Mouse (Mus musculus): ENCODE measurements around the gene Gm15517.
A peak's percentile ranks its signal among the peaks of the same experiment; 100 is the strongest.
"Not testable (repeated sequence)": the region's sequence is repeated elsewhere in the genome, so short reads cannot be mapped to it uniquely, and the experiment has no call there.

The Gm15517 gene

DNA sequence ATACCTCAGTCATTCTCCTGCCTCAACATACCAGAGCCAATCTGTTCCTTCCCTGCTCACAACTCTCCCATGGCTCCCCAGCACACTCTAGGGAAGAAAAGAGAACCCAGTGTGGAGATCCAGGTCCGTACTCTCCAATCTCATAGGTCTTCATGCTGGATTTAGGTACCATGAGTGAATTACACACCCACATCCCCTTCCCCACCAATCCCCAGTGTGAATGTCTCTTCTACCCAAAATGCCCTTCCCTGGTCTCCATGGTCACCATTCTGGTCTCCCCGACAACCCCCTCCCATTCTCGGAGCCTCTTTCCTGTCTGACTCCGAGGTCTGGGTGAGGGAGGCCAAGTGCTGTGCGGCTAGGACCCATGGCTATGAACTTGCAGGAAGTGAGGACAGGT, at the start of gene Gm15517:
Gm15517 (plus strand) TSS at position 301 of the 400 bp plus-strand sequence.
- no peak for DNase-seq (ENCODE audit: low spot score)

DNA sequence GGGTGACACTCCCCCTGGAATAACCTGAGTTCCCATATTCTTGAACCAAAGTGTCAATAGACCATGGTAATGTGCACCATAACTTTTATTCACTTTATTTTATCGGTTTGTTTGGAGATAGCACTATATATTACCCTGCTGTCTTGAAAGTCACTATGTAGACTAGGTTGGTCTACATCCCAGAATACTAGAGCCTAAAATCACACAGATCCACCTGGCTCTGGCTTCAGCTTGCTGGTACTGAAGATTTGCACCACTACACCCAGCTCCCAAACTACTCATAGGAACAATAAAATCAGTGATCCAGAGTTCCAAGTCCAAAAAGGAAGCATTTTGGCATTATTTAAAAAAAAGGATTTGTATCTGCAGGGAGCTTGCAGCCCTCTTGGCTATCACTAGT, 45.6 kb upstream of the Gm15517 start, which contains the start of gene Klk1b5:
Klk1b5 (plus strand) TSS at position 301 of the 400 bp plus-strand sequence.
- DNase-seq (ENCODE audit: low spot score) = no peak

DNA sequence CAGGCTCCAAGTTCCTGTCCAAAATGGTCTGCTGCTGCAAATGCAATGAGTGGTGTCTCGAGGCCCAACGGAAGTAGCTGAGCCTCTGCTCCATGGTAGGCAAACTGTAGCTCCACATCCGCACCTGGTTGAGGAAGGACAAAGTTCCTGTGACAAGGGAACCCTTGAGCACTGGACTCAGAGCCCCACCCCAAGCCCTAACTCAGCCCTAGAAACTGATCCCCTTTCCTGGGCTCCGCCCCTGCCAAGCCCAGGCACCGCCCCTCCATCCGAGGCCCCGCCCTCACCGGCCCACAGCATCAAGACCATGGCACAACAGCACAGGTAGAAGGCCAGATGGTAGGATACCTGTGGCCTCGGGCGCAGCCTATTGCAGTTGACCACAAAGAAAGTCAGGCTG, 39.6 kb upstream of the Gm15517 start:
- not testable (repeated sequence) for DNase-seq (ENCODE audit: low spot score)

DNA sequence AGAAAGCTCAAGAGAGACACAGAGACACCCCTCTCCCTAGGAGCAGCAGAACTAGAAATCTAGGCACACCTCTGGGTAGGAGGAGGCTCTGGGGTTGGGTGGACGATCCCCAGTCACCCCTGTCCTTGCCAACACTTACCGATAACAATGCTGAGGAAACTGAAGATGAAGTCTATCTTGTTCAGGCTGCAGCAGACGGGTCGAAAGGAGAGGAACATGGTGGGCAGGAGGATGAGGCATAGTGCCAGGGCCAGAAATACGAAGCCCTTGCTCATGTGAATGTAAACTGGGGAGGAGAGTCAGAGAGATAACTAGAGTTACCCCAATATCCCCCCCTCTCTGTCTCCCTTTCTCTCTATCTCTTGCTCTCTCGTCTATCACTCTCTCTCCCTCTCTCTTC, 38.9 kb upstream of the Gm15517 start:
- not testable (repeated sequence) for DNase-seq (ENCODE audit: low spot score)

DNA sequence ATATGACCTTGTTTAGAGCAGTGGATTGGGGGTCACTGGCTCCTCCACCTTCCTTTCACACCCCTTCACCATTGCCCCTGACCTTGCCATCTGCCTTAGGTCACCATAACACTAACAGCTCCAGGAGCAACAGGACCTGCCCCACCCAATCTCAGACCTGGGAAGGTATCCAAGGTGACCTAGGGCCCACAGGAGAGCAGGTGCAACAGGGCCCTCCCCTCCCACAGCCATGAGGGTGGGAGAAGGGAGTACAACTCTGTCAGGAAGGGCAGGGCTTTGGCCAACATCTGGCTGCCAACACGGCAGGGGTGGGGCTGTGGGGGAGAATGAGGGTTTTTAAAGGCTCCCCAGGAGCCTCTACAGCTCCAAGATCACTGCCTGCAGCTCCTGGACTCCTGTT, 36.2 kb upstream of the Gm15517 start, which contains the start of gene Klk1:
Klk1 (plus strand) TSS at position 285 of the 400 bp plus-strand sequence.
- no peak for DNase-seq (ENCODE audit: low spot score)

DNA sequence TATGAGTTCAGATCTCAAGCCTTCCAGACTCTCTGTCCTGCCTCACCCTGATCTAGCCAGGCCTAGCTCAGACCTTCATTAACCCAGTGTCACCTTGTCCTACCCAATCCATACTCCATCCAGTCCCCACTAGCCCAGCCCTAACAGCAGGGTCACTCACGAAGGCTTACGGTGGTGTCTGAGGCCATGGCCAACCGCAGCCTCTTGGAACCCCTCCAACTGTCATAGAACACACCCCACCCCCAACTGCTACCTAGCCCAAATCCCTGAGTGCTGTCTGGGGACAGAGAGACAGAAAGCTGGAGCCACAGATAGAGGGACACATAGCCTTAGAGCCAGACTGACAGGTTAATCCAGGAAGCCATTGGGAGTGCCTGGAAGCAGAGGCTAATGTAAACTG, 25.3 kb upstream of the Gm15517 start, which contains the start of gene Gm36864:
Gm36864 (plus strand) TSS at position 269 of the 400 bp plus-strand sequence.
- no peak for DNase-seq (ENCODE audit: low spot score)

DNA sequence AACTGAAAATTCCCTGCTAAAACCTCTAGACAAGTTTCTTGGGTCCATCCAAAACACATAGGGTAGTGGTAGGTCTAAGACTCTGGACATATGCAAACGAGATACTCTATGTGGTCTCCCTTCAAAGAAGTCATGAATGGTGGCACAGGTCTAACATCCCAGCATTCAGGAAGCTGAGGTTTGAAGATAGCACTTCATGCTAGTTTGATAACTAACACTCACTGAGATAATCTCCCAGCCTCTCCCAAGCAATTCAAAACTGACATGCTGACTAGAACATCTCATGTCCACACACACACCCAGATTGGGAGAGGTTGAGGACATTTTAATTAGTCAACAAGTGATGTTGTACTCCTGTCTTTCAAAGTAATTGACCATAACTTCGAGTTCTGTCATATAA, 21.3 kb upstream of the Gm15517 start:
- no peak for DNase-seq (ENCODE audit: low spot score)

DNA sequence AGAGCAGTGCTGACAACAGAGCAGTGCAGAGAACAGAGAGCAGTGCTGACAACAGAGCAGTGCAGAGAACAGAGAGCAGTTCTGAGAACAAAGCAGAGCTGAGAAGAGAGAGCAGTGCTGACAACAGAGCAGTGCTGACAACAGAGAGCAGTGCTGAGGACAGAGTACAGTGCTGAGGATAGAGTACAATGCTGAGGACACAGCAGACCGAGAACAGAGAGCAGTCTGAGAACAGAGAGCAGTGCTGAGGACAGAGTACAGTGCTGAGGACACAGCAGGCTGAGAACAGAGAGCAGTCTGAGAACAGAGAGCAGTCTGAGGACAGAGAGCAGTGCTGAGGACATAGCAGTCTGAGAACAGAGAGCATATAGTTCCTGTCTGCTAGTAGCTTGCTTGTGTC, 20.5 kb upstream of the Gm15517 start:
- no peak for DNase-seq (ENCODE audit: low spot score)

DNA sequence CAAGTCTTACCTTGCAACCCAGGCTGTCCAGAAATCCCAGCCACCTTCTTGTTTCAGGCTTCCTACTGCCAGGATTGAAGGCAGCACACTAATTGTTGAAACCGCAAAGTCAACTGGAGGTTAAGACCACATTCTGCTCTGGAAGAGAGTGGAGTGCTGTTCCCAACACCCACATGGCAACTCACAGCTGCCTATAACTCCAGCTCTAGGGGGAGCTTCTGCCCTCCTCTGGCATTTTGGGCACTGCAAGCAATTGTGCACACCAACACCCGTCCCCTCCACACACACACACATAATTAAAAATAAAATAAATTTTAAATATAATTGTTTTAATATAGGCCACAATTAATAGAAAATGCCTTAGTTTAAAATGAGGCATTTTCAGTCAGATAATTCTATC, 20.1 kb upstream of the Gm15517 start:
- no peak for DNase-seq (ENCODE audit: low spot score)

DNA sequence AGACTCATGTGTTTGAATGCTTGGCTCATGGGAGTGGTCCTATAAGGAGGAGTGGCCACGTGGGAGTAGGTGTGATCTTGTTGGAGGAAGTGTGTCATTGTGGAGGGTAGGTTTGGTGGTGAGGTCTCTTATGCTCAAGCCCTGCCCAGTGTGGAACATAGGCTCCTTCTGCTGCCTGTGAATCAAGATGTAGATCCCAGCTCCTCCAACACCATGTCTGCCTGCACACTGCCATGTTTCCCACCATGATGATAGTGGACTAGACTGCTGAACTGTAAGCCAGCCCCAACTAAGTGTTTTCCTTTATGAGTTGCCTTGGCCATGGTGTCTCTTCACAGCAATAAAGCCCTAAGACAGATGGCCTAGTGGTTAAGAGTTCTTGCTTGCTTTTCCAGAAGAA, 17.2 kb upstream of the Gm15517 start:
- no peak for DNase-seq (ENCODE audit: low spot score)

DNA sequence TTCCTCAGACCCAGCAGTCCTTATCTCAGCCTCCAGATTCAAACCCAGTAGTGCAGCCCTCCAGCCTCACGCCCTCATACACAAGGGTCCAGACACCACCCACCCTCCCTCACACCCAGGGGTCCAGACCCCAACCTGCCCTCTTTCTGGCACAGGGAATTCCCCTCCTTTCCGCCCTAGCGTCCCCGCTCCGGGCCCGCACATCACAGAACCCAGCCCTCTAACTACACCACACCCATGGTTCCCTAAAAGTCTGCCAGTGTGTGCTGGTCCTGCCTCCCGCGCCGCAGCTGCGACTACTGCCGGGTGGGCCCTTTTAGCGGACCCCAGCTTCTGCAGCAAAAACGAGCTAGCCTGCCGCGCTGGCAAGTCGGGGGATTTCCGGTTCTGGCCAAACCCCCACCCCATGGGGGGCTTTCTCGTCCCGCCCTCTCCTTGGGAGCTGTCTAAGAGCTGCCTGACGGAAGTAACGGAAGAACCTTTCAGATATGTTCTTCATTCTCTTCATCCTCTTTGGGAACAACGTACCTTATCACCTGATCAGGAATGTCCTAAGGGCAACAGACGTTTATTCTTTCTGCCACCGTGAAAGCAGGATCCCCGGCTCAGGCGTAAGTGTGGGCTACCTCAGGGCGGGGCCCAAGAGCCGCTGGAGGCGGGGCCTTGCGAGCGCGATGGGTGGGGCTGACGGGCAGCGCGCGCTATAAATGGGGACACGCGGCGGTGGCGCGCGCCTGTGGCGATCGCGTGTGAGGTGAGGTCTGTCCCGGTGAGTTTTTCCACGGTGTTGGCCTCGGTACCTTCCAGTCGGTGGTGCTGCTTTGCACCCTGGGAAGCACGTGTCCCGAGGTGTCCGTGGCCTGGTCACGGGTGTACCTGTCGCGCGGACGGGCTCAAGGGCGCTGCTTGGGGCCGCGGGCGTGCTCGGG, 14.9 kb upstream of the Gm15517 start, which contains the start of the genes 1700028J19Rik and 2410002F23Rik:
1700028J19Rik (minus strand) TSS at position 641 of the 929 bp plus-strand sequence.
2410002F23Rik (plus strand) TSS at position 668 of the 929 bp plus-strand sequence.
- peak; percentile 86 for DNase-seq (ENCODE audit: low spot score)

DNA sequence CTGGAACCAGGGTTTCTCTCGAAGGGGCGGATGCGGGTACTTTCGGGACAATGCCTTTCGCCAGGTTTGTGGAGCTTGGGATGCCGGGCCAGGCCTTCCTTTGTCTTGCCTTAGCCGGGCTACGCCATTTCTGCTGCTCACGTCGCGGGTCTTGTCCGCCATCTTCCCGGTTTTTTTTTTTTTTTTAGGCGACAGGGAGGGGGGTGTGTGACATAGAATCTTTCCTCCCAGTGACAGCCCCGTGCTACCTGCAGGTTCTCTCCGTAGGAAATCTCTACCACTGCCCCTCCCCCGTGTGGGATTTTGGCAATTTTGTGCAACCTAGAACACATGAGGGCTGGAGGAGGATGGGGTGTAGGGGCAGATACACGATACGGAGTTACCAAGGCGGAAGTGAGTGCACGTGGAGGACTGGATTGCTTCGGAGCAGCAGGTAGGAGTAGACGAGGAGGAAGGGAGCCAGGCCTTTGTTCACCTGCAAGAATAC, 14.2 kb upstream of the Gm15517 start:
- DNase-seq (ENCODE audit: low spot score) = peak; percentile 34

DNA sequence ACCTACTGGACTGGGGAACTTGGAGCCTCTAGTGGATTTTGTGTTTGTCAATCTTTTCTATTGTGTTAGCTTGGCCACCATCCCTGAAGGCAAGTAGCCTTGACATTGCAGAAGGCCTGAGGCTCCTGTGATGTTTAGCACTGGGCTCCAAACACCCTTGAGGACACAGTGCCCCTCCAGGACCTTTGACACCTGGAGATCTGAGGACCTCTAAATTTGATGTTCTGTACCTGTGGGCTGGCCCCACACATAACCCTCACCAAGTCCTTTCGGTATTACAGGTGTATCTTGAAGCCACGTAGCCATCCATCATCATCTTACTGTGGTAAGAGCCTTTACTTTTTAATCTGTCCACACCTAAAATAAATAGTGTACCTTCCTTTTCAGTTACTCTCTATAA, 13.3 kb upstream of the Gm15517 start:
- DNase-seq (ENCODE audit: low spot score) = no peak

DNA sequence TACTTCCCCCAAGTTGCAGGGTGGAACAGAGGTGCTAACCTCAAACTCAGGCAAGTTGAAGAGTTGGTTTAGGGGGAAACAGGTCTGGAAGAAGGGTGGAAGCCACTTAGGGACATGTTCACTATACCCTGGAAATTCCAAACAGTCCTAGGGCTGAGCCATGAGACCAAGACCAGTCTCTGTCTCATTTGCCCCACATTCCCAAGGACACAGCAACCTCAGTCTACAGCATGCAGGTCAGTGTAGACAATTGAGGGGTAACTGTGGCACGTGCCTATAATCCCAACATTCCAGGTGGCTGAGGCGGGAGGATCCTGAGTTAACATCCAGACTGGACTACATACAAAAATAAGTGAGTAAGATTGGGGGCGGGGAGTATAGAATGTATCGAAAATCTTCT, 12.0 kb upstream of the Gm15517 start:
- no peak for DNase-seq (ENCODE audit: low spot score)

DNA sequence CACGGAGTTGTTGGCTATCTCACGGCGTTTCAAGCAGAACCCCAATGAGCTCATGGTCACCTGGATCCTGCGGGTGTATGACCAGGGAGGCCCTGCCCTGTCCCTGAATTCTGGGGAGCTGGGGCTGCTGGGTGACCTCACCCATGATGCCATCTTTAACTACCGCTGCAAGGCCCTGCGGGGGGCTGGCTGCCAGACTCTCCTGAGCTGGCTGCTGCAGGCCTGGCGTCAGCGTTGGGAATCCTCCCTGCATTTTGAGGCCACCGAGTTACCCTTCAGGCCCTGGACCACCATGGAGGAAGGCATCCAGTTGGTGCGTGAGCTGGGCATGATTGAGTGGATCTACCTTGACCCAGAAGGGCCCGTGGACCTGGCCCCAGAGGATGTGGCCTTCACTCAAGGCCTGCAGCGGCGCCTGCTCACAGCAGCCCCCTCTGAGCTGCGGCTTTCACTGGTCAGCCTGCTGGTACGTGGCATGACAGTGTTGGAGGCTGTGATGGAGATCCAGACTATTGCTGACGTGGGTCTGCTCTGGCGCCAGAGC, 10.4 kb upstream of the Gm15517 start:
- DNase-seq (ENCODE audit: low spot score) = not testable (repeated sequence)

DNA sequence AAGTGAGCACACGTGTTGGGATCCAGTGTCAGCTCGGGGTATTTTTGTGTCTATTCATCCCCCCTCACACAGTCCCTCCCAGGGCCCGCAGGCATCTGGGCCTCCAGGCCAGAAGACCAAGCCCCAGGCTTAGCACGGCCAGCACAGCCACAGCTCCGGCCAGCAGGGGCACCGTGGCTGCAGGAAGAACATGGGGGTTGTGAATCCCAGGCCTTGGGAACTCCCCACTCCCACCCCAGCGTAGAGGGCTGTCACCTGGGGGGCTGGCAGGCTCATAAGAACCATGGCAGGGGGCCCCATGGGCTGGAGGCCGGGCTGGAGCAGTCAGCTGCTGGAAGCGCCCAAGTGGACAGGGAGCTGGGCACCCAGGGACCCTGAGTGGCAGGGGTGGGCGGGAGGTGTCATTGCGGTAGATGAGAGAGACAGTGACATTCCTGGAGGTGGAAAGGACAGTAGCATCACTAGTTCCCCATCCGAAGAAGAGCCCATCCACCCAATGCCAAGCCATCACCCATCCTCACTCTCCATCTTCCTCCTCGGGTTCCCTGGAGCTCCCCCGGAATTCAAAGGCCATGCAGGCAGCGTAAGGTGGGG, 8.1 kb upstream of the Gm15517 start:
- no peak for DNase-seq (ENCODE audit: low spot score)

DNA sequence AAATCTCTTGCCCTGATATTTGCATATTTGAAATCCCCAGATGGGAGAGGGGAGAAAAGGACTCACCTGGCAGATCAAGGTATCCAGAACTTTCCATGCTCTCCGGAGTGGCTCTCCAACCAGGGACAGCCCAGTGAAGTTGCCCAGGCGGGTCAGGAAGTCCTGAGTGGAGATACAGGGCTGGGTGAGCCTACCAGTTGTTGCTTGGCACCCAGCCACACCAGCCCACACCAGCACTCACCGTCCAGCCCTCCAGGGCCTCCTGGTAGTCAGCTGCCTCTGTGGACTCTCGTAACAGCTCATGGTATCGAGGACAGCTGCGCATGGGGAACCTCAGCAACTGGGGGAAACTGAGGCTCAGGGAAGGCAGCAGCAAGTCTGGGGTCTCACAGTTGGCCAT, 6.3 kb upstream of the Gm15517 start:
- DNase-seq (ENCODE audit: low spot score) = no peak

DNA sequence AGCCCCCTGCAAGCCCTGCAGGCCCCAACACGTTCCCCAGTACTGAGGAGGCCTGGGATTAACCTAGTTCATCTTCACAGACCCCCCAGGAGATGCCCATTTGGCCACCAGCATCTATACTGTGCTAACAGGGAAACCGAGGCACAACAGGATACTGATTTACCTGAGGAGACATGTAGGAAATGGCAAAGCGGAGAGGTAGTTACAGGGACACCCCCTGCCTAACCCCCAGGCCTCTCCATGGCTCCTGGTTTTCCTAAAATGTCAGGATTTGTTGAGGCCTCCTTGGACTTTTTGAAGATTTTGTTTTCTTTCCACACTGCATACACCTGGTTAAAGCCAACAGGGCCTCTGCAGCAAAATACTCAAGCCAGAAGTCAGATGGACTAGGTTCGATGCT, 4.0 kb upstream of the Gm15517 start, which contains the start of gene Acp4:
Acp4 (minus strand) TSS at position 101 of the 400 bp plus-strand sequence.
- DNase-seq (ENCODE audit: low spot score) = no peak

DNA sequence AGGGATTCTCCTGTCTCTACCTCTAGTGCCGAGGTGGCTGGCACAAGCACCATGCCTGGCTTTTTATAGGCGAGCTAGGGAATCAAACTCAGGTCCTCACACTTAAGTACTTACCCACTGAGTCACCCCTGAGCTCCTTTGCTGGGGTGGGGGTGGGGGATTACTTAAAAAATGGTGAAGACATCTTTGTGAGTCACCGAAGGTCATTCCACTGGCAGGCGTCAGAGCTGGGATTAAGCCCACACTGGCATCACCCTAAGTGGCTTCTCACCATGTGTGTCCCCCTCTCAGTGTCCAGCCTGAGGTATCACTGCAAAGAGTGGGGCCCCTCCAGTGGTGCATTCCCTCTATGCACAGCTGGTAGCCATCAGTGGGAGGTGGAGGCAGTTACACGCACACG, 837 bp upstream of the Gm15517 start:
- no peak for DNase-seq (ENCODE audit: low spot score)

DNA sequence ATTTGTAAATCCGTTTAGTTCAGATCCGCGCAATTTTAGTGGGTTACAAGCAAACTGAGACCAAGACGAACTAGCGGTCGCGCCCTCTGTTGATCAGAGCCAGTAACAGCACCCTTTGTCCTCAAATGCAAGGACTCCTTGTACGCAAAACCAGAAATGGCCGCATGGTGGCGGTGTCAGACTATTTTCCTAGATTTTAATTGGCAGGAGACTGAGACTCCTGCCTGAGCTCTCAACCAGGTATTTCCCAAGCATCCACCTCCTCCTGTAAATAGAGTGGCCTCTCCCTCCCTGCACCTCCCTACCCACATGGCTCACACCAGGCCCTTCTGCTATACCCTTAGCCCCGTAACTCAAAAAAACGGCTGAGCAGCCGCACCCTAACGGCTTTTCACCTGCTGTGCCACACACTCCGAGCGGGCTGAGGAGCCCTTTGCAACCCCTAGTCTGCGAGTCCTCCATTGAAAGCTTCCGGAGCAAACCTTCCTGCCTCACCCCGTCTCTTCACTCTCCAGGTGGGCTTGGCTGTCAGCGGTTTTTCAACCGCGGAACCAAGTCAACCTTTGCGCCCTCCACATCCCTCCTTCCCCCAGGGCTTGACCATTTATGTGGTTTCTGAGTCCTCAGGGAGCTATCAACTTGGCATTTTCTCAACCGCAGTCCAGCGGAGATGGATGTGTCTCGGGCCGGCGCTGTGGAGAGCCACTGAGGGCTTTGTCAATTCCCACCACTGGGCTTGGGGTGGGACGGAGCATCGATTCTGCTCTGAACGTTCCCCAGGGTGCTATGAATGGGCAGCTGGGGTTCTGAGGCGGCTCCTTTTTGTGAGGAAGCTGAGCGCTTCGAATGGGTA, 1.8 kb downstream of the Gm15517 start:
- peak; percentile 92 for DNase-seq (ENCODE audit: low spot score)

DNA sequence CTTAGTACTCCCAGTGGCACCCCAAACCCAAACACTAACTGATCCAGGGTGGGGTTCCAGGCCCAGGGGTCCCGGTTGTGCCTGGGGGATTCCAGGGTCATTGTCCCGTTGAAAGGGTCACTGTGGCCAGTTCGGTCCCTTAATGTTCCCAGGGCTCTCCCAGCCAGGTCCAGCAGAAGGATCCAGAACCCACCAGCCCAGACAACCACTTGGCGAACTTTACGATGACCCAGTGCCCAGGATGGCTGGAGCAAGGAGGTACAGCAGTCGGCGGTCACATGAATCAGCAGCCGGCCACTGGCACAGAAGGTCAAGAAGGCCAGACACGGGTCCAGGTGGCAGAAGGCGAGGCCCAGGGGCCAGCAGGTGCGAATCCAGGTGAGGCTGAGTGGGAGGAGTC, 6.9 kb downstream of the Gm15517 start:
- DNase-seq (ENCODE audit: low spot score) = no peak
